Mouse (Mus musculus) forebrain, embryonic 16.5 days (tissue): ENCODE measurements around the gene Nkd1. TPM values are rescaled to one million over a fixed set of nuclear protein-coding genes. Genes with fewer than 3 reads are reported as not detected.

Experiments
- ATAC-seq: fragments of 200-750 bp; cut with Nextera tagmentation; 2 replicates; pipeline ENCODE4 v1.8.0; 2017; ENCODE audit warnings: mild to moderate bottlenecking, moderate library complexity
- H3K27ac ChIP-seq: fragments of 300-500 bp; sonication (generic); 2 replicates; pipeline ENCODE4 v1.5.1; 2014; ENCODE audit warnings: low read length, control low read depth
- H3K27me3 ChIP-seq: fragments of 300-500 bp; sonication (generic); replicated peaks from 2 replicates; pipeline ENCODE4 v1.6.1; 2014; ENCODE audit warnings: low read length; ENCODE audit not compliant: control insufficient read depth, insufficient read depth
- H3K36me3 ChIP-seq: fragments of 300-500 bp; sonication (generic); 2 replicates; pipeline ENCODE4 v1.6.1; 2014; ENCODE audit not compliant: control insufficient read depth, insufficient read depth
- H3K4me1 ChIP-seq: fragments of 300-500 bp; sonication (generic); replicated peaks from 2 replicates; pipeline ENCODE4 v1.6.1; 2014; ENCODE audit warnings: low read length; ENCODE audit not compliant: control insufficient read depth, insufficient read depth
- H3K4me2 ChIP-seq: fragments of 300-500 bp; sonication (generic); 2 replicates; pipeline ENCODE4 v1.6.1; 2014; ENCODE audit warnings: mild to moderate bottlenecking, low read length, control low read depth
- H3K4me3 ChIP-seq: fragments of 300-500 bp; sonication (generic); replicated peaks from 2 replicates; pipeline ENCODE4 v1.5.1; 2014; ENCODE audit warnings: mild to moderate bottlenecking, low read length, control low read depth
- H3K9ac ChIP-seq: fragments of 300-500 bp; sonication (generic); replicated peaks from 2 replicates; pipeline ENCODE4 v1.6.1; 2014; ENCODE audit warnings: low read depth, low read length, control low read depth
- H3K9me3 ChIP-seq: fragments of 300-500 bp; sonication (generic); 2 replicates; pipeline ENCODE4 v1.6.1; 2016; ENCODE audit warnings: low read length; ENCODE audit not compliant: control insufficient read depth
- WGBS: fragments of 180-500 bp; shearing (Covaris S2); extraction: QIAGEN DNeasy Blood & Tissue Kit; methylation state at CpG from one replicate; pipeline ENCODE4 v1.1.7; 2014; 5-methylcytosine and 5-hydroxymethylcytosine counted together
- polyA plus RNA-seq: library from polyadenylated mRNA; unstranded; fragments of >200 nt; fragmentation: Nextera tagmentation; extraction: Ambion mirVana; gene quantifications from 2 replicates; pipeline ENCODE4 v1.2.1, GENCODE M21; 2015

Gene Nkd1
- polyA plus RNA-seq, 1 experiment from 2014 or later = 28.3 TPM

DNA sequence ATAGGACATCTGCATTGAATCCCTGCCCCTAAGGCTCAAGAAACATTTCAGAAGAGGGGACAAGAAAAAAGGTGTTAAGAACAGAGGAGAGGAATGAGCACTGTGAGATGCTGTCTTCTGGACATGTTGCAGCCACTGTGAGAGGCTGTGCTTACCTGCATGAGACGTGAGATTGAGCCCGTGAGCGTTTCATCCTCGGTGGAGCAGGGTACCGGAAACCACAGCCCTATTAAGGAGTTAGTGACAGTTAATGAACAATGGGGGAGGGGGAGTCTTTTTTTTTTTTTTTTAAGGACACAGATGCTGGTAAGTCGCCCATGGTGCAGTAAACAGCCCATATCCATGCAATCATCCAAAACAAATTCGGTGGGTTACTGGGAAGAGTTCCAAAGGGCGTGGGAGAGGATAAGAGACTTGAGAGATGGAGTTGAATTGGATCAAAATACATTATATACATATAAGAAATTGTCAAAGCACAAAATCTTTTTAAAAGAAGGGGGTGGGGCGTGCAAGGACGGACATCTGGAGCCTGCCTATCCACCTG is 82.4 kb downstream of the Nkd1 start:
- peaks cover 23% of the 10 kb centered on the region for H3K4me1 ChIP-seq
- H3K36me3 ChIP-seq = no peaks in the 10 kb centered on the region
- peak overlapping the region; percentile 58 for H3K4me2 ChIP-seq
- peak overlapping the region; percentile 45; the same call in 1 of the 2 replicates for H3K27ac ChIP-seq
- no peaks in the 10 kb centered on the region for H3K27me3 ChIP-seq
- H3K9me3 ChIP-seq = peaks cover 3% of the 10 kb centered on the region
- H3K4me3 ChIP-seq = peak overlapping the region; percentile 37
- 4% methylated on average over 10 of the region's 10 CpGs for WGBS
- peak; percentile 49 for ATAC-seq
- H3K9ac ChIP-seq = peak overlapping the region; percentile 49

- peak overlapping the region; percentile 49 for H3K9ac ChIP-seq
- no peaks in the 10 kb centered on the region for H3K36me3 ChIP-seq
- WGBS = 5% methylated on average over 20 of the region's 20 CpGs
- H3K4me1 ChIP-seq = peaks cover 23% of the 10 kb centered on the region
- peak; percentile 93 for ATAC-seq
- peak overlapping the region; percentile 58 for H3K4me2 ChIP-seq
- H3K27ac ChIP-seq = peak overlapping the region; percentile 45; the same call in 1 of the 2 replicates
- H3K9me3 ChIP-seq = peaks cover 3% of the 10 kb centered on the region
- H3K27me3 ChIP-seq = no peaks in the 10 kb centered on the region
- H3K4me3 ChIP-seq = peak overlapping the region; percentile 37
Measured at GRCm38 (mm10) chr8:88604065-88605038, 83.2 kb downstream of the Nkd1 start.

DNA sequence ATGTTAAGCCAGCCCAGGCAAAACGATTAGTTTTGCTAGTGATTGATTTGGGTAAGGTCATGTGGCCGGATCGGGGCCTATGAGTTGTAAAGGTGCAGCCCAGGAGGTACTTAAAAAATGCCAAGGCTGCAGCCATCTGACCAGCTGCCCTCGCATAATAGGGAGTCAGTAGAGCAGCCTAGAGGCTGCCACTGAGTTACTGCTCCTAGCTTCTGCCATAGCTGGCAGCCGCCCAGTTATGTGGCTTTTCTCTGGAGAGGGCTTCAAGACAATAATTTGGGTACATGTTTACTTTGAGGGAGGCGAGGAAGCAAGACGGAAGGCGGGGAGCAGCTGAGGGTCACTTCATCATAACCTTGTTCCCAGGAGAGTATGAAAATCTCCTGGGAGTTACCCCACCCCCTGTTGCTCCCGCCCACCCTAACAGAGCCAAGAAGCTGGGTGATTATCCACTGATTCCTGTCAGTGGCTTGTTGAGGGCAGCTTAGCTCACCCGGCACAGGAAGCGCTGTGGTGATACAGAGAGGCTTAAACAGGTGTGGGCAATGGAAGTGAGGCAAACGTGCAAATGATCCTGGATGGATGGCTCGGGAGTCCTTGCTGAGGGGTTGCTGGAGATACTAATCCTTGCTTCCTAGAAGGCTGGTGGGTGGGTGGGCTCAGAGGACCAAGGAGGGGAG is 84.3 kb downstream of the Nkd1 start:
- no peaks in the 10 kb centered on the region for H3K27me3 ChIP-seq
- no peak for ATAC-seq
- H3K4me1 ChIP-seq = peaks cover 26% of the 10 kb centered on the region
- H3K4me2 ChIP-seq = no peak overlapping the region
- H3K4me3 ChIP-seq = no peak overlapping the region
- 46% methylated on average over 13 of the region's 13 CpGs for whole genome bisulfite sequencing
- no peaks in the 10 kb centered on the region for H3K36me3 ChIP-seq
- H3K27ac ChIP-seq = no peak overlapping the region
- H3K9ac ChIP-seq = no peak overlapping the region
- peaks cover 3% of the 10 kb centered on the region for H3K9me3 ChIP-seq

DNA sequence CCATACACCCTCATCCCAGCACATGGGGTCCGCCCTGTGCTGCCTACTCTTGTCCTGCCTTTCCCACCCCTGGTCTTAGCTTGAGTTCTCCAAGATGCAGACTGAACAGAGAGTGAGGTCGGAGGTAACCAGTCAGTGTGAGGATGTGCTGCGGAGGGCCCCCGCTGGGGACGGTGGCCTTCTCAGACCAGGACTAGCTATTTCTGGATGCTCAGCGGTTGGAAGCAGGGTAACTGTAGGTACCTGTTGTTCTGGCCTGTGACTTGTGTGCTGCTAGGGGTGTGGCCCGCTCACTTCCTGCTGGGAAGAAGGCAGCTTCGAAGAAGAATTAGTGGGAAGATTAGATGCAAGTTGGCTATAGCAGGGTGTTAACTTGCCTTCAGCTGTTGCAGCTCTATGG is 87.9 kb downstream of the Nkd1 start:
- 79% methylated on average over 8 of the region's 8 CpGs for WGBS
- no peaks in the 10 kb centered on the region for H3K9me3 ChIP-seq
- H3K27me3 ChIP-seq = no peaks in the 10 kb centered on the region
- H3K27ac ChIP-seq = no peak overlapping the region
- no peak overlapping the region for H3K4me2 ChIP-seq
- peaks cover 16% of the 10 kb centered on the region for H3K4me1 ChIP-seq
- H3K4me3 ChIP-seq = no peak overlapping the region
- no peaks in the 10 kb centered on the region for H3K36me3 ChIP-seq
- no peak overlapping the region for H3K9ac ChIP-seq
- ATAC-seq = no peak

DNA sequence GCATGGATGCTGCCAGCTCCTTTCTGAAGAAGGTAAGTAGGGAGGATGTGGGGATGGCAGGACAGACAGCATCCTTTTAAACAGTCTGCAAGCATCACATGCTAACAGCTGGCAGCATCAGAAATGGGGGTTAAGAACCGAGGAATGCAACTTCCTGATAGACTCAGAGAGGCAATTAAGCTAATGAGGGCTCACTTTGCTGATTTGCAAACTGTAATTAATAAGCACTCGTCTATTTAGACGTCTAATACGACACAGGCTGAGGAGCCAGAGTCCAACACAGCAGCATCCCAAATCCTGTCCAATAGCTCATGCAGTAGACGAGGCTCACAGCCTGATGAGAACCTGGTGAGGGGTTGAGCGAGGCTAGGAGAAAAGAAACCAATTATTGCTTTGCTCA is 89.1 kb downstream of the Nkd1 start:
- H3K36me3 ChIP-seq = no peaks in the 10 kb centered on the region
- 15% methylated on average over 6 of the region's 6 CpGs for WGBS
- H3K27me3 ChIP-seq = no peaks in the 10 kb centered on the region
- no peak overlapping the region for H3K27ac ChIP-seq
- H3K9ac ChIP-seq = no peak overlapping the region
- no peaks in the 10 kb centered on the region for H3K9me3 ChIP-seq
- no peak overlapping the region for H3K4me3 ChIP-seq
- ATAC-seq = no peak
- H3K4me1 ChIP-seq = peaks cover 7% of the 10 kb centered on the region
- no peak overlapping the region for H3K4me2 ChIP-seq

DNA sequence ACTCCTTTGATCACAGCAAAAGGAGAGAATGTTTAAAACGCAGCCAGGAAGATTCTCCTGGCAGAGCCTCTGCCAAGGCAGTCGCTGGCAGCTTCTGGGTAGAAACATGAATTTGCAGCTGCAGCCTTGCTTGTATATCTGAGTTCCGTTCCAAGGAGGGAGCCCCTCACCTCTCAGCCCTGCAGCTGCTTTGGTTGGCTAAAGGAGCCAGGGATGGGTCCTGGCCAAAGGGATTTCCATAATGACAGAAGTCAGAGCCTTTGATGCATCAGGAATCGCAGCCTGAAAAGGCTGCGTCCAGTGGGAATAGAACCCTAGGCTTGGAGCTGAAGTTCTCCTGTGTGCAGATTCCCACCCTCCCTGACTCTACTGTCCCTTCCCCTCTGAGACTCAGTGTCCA is 93.8 kb downstream of the Nkd1 start:
- Histone ChIP-seq H3K27me3 (no peaks in the 10 kb centered on the region), H3K9ac (no peak overlapping the region), H3K4me3 (no peak overlapping the region), H3K4me2 (no peak overlapping the region), H3K9me3 (no peaks in the 10 kb centered on the region), H3K27ac (no peak overlapping the region), H3K4me1 (peaks cover 3% of the 10 kb centered on the region; the same call in 1 of the 2 replicates), H3K36me3 (no peaks in the 10 kb centered on the region)
- ATAC-seq = no peak
- 66% methylated on average over 5 of the region's 5 CpGs for WGBS

- H3K27me3 ChIP-seq = no peaks in the 10 kb centered on the region
- no peak for ATAC-seq
- H3K4me3 ChIP-seq = no peak overlapping the region
- no peak overlapping the region for H3K27ac ChIP-seq
- H3K4me1 ChIP-seq = 0 out of 2 replicates have a peak, but pooled peaks cover 2% of the 10 kb centered on the region
- H3K9me3 ChIP-seq = no peaks in the 10 kb centered on the region
- no peak overlapping the region for H3K4me2 ChIP-seq
- H3K9ac ChIP-seq = no peak overlapping the region
- WGBS = 86% methylated on average over 5 of the region's 5 CpGs
- H3K36me3 ChIP-seq = no peaks in the 10 kb centered on the region
Measured at GRCm38 (mm10) chr8:88618612-88619011, 97.5 kb downstream of the Nkd1 start.

- H3K4me2 ChIP-seq = no peak overlapping the region
Measured at GRCm38 (mm10) chr8:88619513-88619912, 98.4 kb downstream of the Nkd1 start.

GRCm38 (mm10) chr8:88620931-88621330 is 99.8 kb downstream of the Nkd1 start:
- Histone ChIP-seq H3K36me3 (no peaks in the 10 kb centered on the region), H3K9me3 (no peaks in the 10 kb centered on the region), H3K9ac (no peak overlapping the region), H3K4me1 (0 out of 2 replicates have a peak, but pooled peaks cover 2% of the 10 kb centered on the region), H3K4me2 (no peak overlapping the region), H3K27me3 (peaks cover 2% of the 10 kb centered on the region; the same call in 1 of the 2 replicates), H3K27ac (no peak overlapping the region), H3K4me3 (no peak overlapping the region)
- no peak for ATAC-seq
- WGBS = 67% methylated on average over 5 of the region's 5 CpGs

More at GRCm38 (mm10) chr8:88619513-88619912, 98.4 kb downstream of the Nkd1 start:
- no peaks in the 10 kb centered on the region for H3K36me3 ChIP-seq
- no peak overlapping the region for H3K27ac ChIP-seq
- no peaks in the 10 kb centered on the region for H3K9me3 ChIP-seq
- no peaks in the 10 kb centered on the region for H3K27me3 ChIP-seq
- H3K9ac ChIP-seq = no peak overlapping the region
- 0 out of 2 replicates have a peak, but pooled peaks cover 2% of the 10 kb centered on the region for H3K4me1 ChIP-seq
- ATAC-seq = no peak
- WGBS = 81% methylated on average over 3 of the region's 3 CpGs
- no peak overlapping the region for H3K4me3 ChIP-seq
